Mouse (Mus musculus): Measurements from ENCODE around the gene Mycl.
A peak's percentile ranks its signal among the peaks of the same experiment; 100 is the strongest.

Gene Mycl

GRCm38 (mm10) chr4:123016451-123016957 lies 21.1 kb downstream of the Mycl start, which contains the start of gene Trit1:
Trit1 (plus strand) TSS chr4:123016597.
- DNase-seq (ENCODE audit: low spot score): peak; percentile 96

GRCm38 (mm10) chr4:123021591-123021990 lies 26.1 kb downstream of the Mycl start:
- no peak for DNase-seq (ENCODE audit: low spot score)

DNA sequence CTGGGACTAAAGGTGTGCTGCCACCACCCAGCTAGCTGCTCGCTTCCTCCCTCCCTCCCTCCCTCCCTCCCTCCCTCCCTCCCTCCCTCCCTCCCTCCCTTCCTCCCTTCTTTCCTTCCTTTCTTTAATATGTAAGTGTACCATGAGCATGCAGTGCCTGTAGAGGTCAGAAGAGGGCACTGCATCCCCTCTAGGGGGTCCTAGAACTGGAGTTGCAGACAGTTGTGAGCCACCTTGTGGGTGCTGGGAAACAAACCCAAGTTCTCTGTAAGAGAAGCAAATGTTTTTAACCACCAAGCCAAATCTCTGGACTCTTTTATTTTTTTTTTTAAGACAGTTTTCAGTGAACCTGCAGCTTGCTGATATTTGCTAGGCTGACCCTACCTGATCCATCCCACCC lies 27.4 kb downstream of the Mycl start:
- no peak for DNase-seq (ENCODE audit: low spot score)

DNA sequence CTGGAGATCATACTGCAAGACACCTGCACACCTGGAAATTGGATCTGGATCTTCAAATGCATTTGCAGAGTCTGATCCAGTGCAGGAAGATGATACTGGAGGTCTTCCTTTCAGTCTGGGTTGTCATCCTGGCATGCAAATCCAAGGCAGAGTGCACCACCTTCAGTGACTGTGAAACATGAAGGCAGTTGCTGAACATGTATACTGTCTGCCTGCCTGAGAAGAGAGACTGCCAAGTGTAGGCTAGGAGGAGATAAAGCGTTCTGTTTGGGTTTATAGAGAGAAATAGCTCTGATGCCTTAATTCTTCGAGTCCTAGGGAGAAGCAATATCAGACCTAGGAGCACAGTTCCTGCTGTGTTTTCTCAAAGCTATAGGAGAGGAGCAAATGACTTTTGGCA lies 30.0 kb downstream of the Mycl start:
- DNase-seq (ENCODE audit: low spot score): no peak

DNA sequence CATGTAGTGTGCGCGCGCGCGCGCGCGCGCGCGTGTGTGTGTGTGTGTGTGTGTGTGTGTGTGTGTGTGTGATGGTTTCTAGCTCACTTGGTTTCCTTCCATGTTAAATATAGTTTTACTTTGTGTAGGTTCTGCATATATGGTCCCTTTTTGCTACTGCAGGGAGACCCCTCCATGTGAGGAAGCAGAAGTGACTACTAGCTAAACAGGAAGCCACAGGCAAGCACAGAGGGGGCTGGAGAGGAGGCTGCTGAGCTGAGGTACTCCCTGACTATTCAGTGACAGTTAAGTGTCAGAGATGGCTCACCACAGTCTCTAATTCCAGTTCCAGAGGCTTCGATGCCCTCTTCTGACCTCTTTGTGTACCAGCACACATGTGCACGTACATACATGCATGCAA lies 30.7 kb downstream of the Mycl start:
- DNase-seq (ENCODE audit: low spot score): peak; percentile 12

- no peak for DNase-seq (ENCODE audit: low spot score)
Observed at GRCm38 (mm10) chr4:123026597-123026996, 31.1 kb downstream of the Mycl start.

GRCm38 (mm10) chr4:123034841-123035240 lies 39.4 kb downstream of the Mycl start:
- DNase-seq (ENCODE audit: low spot score): no peak

DNA sequence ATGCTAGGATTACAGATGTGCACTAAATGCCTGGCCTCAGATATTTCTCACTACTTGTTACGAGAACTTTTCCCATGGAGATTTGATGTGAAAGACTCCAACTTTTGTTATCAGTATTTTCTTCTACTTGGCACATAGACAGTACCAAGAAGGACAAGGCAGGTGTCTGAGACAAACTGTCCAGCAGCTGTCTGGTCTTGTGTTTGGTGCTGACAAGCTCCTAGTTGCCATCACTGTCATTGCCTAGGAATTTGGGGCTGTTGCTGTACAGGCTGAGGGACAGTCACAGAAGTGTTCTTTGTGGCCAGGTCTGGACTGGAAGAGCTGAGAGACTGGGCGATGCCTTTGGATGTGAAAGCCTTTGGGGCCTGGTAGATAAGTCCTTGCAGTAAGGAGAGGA lies 40.2 kb downstream of the Mycl start:
- no peak for DNase-seq (ENCODE audit: low spot score)

- DNase-seq (ENCODE audit: low spot score): no peak
Observed at GRCm38 (mm10) chr4:123036710-123037109, 41.3 kb downstream of the Mycl start.

DNA sequence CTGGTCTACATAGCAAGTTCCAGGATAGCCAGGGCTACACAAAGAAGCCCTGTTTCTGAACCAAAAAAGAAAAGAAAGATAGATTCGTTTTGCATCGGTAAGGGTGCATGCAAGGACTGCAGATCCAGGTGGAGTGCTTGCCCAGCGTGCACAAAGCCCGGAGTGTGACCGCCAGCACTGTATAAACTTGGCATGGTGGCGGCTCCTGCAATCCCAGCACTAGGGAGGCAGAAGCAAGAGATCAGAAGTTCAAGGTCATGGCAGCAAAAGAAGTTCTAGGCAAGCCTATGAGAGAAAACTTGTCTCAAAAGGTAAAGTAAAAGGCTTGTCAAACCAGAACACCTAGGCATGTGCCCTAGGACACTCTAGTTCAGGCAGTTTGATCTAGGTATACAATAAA lies 45.7 kb downstream of the Mycl start:
- DNase-seq (ENCODE audit: low spot score): no peak

DNA sequence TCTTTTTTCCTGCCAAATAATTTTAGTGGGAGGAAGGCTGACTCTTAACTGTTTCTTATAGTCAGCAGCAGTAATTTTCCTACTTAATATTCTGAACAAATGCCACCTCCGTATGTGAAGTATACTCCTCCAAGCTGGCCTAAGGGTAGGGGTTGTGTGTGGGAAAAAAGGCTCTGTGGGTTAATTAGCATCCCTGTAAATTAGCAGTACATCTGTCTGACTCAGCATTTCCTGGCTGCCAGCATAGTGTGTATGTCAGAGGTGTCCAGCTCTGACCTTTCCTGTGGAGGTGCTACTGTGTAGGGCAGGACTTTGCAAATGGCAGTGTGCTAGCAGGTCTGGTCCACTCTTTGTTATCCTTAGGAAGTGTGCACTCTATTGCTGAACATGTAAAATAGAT lies 48.4 kb downstream of the Mycl start:
- no peak for DNase-seq (ENCODE audit: low spot score)

DNA sequence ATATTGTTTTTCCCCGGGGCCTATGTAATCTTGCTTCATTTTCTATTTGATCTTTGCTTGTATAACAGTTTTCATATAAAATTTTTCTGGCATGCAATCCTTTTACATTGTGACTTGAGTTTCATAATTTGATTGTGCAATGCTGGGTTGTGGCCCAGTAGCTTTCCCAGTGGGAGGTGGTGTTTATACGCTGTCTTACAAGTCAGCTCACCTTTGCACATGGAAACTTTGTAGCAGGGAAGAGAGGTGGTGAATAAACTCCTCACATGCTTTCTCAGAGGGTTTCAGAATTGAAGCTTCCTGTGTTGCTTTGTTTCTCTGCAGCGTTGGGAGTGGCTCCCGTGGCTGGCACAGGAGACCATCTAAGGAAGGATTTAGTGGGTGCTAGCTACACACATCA lies 49.4 kb downstream of the Mycl start:
- no peak for DNase-seq (ENCODE audit: low spot score)

- DNase-seq (ENCODE audit: low spot score): no peak
Observed at GRCm38 (mm10) chr4:123046300-123046699, 50.8 kb downstream of the Mycl start.

GRCm38 (mm10) chr4:123050681-123051211 lies 55.3 kb downstream of the Mycl start:
- peak; percentile 22 for DNase-seq (ENCODE audit: low spot score)
